ENCODE assay signal across 8 mouse cellular contexts in the genomic region with DNA sequence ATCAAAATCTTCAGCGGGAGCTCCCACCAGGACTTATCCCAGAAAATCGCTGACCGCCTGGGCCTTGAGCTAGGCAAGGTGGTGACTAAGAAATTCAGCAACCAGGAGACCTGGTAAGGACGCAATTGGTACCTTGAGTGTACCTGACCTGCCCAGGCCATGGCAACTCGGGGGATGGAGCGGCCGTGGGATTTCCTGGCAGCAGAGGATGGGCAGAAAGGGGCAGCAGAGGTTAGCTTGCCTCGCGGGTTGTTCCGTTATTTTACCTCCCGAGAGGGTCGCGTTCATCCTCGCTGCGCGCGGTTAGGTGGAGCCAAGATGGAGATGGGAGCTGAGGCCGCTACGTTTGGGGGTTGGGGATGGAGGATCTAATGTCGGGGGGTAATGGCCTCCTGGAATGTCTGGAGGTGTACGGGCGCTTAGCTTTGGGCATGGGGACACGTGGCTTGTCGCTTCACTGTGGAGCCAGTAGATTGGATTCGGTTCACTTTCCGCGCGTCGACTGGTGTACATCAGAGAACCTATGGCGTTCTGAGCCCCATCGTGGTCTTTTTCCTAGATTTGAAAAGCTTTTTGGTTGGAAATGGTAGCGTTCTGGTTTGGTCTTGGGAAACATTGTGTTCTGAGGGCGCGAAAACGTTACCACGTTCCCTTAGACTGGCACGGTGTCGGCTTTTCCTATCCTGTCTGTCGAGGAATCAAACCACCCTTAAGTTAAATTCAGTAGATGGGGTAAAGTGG. TPM values are rescaled to one million over a fixed set of nuclear protein-coding genes. Genes with fewer than 3 reads are reported as not detected.
DNase-seq lines count a peak whose midpoint lies in the region; ATAC-seq and TF ChIP-seq lines count a peak whose summit lies in the region.

No protein-coding gene starts in this region.

- H3K9ac ChIP-seq in stomach, postnatal 0 days (ENCODE audit: low read length): peak overlapping the region; percentile 48

- H3K36me3 ChIP-seq in midbrain, embryonic 10.5 days: no peaks in the 10 kb centered on the region
- H3K36me3 ChIP-seq in stomach, postnatal 0 days (ENCODE audit: control insufficient read depth, insufficient read depth, low read length): no peaks in the 10 kb centered on the region

- H3K4me3 ChIP-seq in cerebellum, adult 2 months (replicated peaks; ENCODE audit: insufficient read depth, low read depth, low read length): peak overlapping the region; percentile 90
- peak overlapping the region; percentile 64 for H3K4me3 ChIP-seq in midbrain, embryonic 10.5 days
- peak overlapping the region; percentile 49 for H3K4me3 ChIP-seq in stomach, postnatal 0 days (ENCODE audit: low read depth, low read length)

- DNase-seq in cerebellum, adult 2 months: peak in 1 of 2 experiments; percentile 30
- DNase-seq in cerebellum, adult 9-11 months: no peak
- DNase-seq in thymus, postnatal 4 days: peak; percentile 41
- no peak for DNase-seq in thymus, postnatal 14 days
- DNase-seq in forelimb bud, embryonic 11.5 days (ENCODE audit: low read depth, low spot score): peak; percentile 18
- DNase-seq in kidney, postnatal 10 days: peak; percentile 12
- no peak for DNase-seq in midbrain, embryonic 10.5 days (ENCODE audit: low spot score)
- DNase-seq in stomach, postnatal 0 days (ENCODE audit: low spot score): no peak

- no peak for TF ChIP-seq POLR2A in cerebellum, adult 2 months (IDR thresholded peaks at IDR 0.05; ENCODE audit: borderline replicate concordance, insufficient read depth, low read length)

- TF ChIP-seq EP300 in stomach, postnatal 0 days (optimal IDR thresholded peaks at IDR 0.05): no peak

- TF ChIP-seq CTCF in cerebellum, adult 2 months (IDR thresholded peaks at IDR 0.05; ENCODE audit: borderline replicate concordance, insufficient read depth, low read depth, low read length): no peak
- TF ChIP-seq CTCF in stomach, postnatal 0 days (IDR thresholded peaks at IDR 0.05; ENCODE audit: low read depth): no peak

- H3K27me3 ChIP-seq in cerebellum, adult 2 months (ENCODE audit: control insufficient read depth, insufficient read depth, low read length): no peaks in the 10 kb centered on the region
- H3K27me3 ChIP-seq in midbrain, embryonic 10.5 days (ENCODE audit: low read depth, poor library complexity, severe bottlenecking): peaks cover 71% of the 10 kb centered on the region
- no peaks in the 10 kb centered on the region for H3K27me3 ChIP-seq in stomach, postnatal 0 days (ENCODE audit: control insufficient read depth, insufficient read depth, low read length)

- H3K27ac ChIP-seq in cerebellum, adult 2 months (ENCODE audit: insufficient read depth, low read length): peak overlapping the region; percentile 35; the same call in 1 of the 2 replicates
- peak overlapping the region; percentile 83 for H3K27ac ChIP-seq in midbrain, embryonic 10.5 days (replicated peaks)
- no peak overlapping the region for H3K27ac ChIP-seq in stomach, postnatal 0 days (replicated peaks)

- 5% methylated on average over 39 of the region's 39 CpGs for WGBS in cerebellum, adult 2 months
- 21% methylated on average over 39 of the region's 39 CpGs for WGBS in midbrain, embryonic 10.5 days
- 18% methylated on average over 39 of the region's 39 CpGs for WGBS in stomach, postnatal 0 days

- H3K4me2 ChIP-seq in stomach, postnatal 0 days (replicated peaks; ENCODE audit: low read depth): peak overlapping the region; percentile 60

- H3K4me1 ChIP-seq in cerebellum, adult 2 months (ENCODE audit: control insufficient read depth, insufficient read depth, low read length): no peaks in the 10 kb centered on the region
- peaks cover 9% of the 10 kb centered on the region for H3K4me1 ChIP-seq in midbrain, embryonic 10.5 days
- H3K4me1 ChIP-seq in stomach, postnatal 0 days (replicated peaks; ENCODE audit: control insufficient read depth, insufficient read depth): no peaks in the 10 kb centered on the region

- peak; percentile 56; the same call in 1 of the 2 replicates for ATAC-seq in stomach, postnatal 0 days (ENCODE audit: low FRiP score, low TSS enrichment)

- H3K9me3 ChIP-seq in midbrain, embryonic 10.5 days (replicated peaks): no peaks in the 10 kb centered on the region
- no peaks in the 10 kb centered on the region for H3K9me3 ChIP-seq in stomach, postnatal 0 days (ENCODE audit: control insufficient read depth, low read length)

RNA-seq across cellular contexts. Expression of a gene that starts 0.5 kb away (rescaled TPM):
- 48.9 and 52.2 TPM in 2 replicates for polyA plus RNA-seq in cerebellum, adult 2 months (2012; rRNA removed)
- 84.9 and 90.4 TPM in 2 replicates for polyA plus RNA-seq in midbrain, embryonic 10.5 days (2016; fragmentation: Nextera tagmentation; extraction: Ambion mirVana)
- polyA plus RNA-seq in stomach, postnatal 0 days (2015; fragmentation: Nextera tagmentation; extraction: Ambion mirVana): 18.2 and 18.3 TPM in 2 replicates

Comparison
In these comparisons a context has a peak if more than half of its experiments do, and no peak if none do; other contexts are left out.
1. DNase-seq: peak in thymus, postnatal 4 days (single experiment), forelimb bud, embryonic 11.5 days (single experiment) and kidney, postnatal 10 days (single experiment); none in cerebellum, adult 9-11 months (single experiment), thymus, postnatal 14 days (single experiment), midbrain, embryonic 10.5 days (single experiment) and stomach, postnatal 0 days (single experiment).
2. Peak in every context shown above with its lines, with median percentiles within 50 percentile points of each other: H3K4me3 ChIP-seq.